Mouse (Mus musculus) small intestine, adult 2 months (tissue): ENCODE data around the gene Zfp108.

Source experiments
- CTCF ChIP-seq: fragments of 200-500 bp; IDR thresholded peaks from 2 replicates; pipeline ENCODE4 v1.5.1; 2012; ENCODE audit warnings: low read depth, mild to moderate bottlenecking, control low read depth, inconsistent platforms, low read length, moderate library complexity, mixed read lengths; ENCODE audit not compliant: insufficient replicate concordance, insufficient read length; ENCODE audit errors: extremely low read depth
- POLR2A ChIP-seq: fragments of 200-500 bp; IDR thresholded peaks from 2 replicates; pipeline ENCODE4 v1.6.1; 2012; ENCODE audit warnings: low read depth, mild to moderate bottlenecking, control low read depth, inconsistent platforms, low read length, moderate library complexity

DNA sequence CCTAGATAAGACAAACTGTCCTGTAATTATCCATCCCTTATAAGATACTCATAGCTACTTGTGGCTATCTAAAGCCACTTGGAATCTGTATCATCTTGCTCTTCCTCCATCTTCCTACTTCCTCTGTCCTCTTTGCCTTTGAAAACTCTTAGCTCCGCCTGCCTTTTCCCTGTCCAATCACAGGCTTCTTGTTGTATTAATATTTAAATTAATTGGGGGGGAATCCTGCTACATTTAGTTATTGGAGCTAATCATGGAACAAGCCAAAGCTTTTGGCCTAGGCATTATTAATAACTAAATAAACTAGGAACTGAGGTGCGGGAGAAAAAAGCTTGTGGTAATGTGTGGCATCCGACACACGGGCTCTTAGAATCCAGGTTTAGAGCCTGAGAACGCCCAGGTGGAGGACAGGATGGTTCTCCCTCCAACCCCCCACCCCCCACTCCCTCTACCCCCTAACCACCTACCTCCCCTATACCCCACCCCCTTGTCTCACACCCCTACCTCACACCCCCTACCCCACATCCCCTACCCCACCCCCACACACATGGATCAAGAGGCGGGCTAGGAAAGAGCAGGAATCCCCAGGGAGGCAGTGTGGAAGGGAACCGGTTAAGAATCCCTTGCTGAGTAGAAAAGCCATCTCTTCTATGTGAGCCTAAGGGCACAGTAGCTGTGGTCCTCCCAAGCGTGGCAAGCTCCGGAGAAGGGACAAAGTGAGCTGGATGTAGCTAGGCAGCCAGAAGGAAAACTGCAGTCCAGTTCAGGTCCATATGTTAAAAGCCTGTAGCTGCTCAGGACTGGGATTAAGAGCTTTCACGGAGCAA is 25.6 kb downstream of the Zfp108 start:
- TF ChIP-seq POLR2A (no peak), CTCF (no peak)
